Mouse (Mus musculus) splenic B cell, adult 2 months (primary cell): ENCODE measurements around the gene Gm34653.
"Not testable (repeated sequence)": the region's sequence is repeated elsewhere in the genome, so short reads cannot be mapped to it uniquely, and the experiment has no call there.

ENCODE experiments used
- DNase-seq: peaks from one replicate; pipeline ENCODE4 v3.0.0-alpha.2; 2011; ENCODE audit warnings: low read depth, low spot score
- H3K27me3 ChIP-seq: 2 replicates; pipeline ENCODE4 v1.6.1; 2012; ENCODE audit warnings: mild to moderate bottlenecking, low read length, moderate library complexity, mixed read lengths; ENCODE audit not compliant: control insufficient read depth, poor library complexity, insufficient read depth, severe bottlenecking
- H3K36me3 ChIP-seq: 2 replicates; pipeline ENCODE4 v1.6.1; 2012; ENCODE audit warnings: mild to moderate bottlenecking, low read length, moderate library complexity, mixed read lengths; ENCODE audit not compliant: control insufficient read depth, poor library complexity, insufficient read depth, severe bottlenecking

Gene Gm34653

GRCm38 (mm10) chr2:34832766-34833457 lies at the start of gene Gm34653:
Gene Gm34653 (plus strand): TSS chr2:34833007.
- not testable (repeated sequence) for H3K27me3 ChIP-seq, DNase-seq, H3K36me3 ChIP-seq

GRCm38 (mm10) chr2:34783064-34784020 lies 49.5 kb upstream of the Gm34653 start:
- DNase-seq = no peak
- no peaks in the 10 kb centered on the region for H3K27me3 ChIP-seq
- H3K36me3 ChIP-seq = peaks cover 8% of the 10 kb centered on the region

GRCm38 (mm10) chr2:34784085-34784484 lies 48.7 kb upstream of the Gm34653 start:
- Histone ChIP-seq H3K27me3 (no peaks in the 10 kb centered on the region), H3K36me3 (peaks cover 8% of the 10 kb centered on the region)
- peak; percentile 83 for DNase-seq

GRCm38 (mm10) chr2:34790282-34790681 lies 42.5 kb upstream of the Gm34653 start:
- peak; percentile 83 for DNase-seq
- Histone ChIP-seq H3K27me3 (no peaks in the 10 kb centered on the region), H3K36me3 (no peaks in the 10 kb centered on the region; the same call in 1 of the 2 replicates)

- H3K36me3 ChIP-seq, DNase-seq, H3K27me3 ChIP-seq: not testable (repeated sequence)
These were observed 40.3 kb upstream of the Gm34653 start for GRCm38 (mm10) chr2:34792543-34792942.

- Histone ChIP-seq H3K27me3 (no peaks in the 10 kb centered on the region), H3K36me3 (no peaks in the 10 kb centered on the region; the same call in 1 of the 2 replicates)
- DNase-seq = no peak
These were observed 38.3 kb upstream of the Gm34653 start for GRCm38 (mm10) chr2:34794511-34794910.

GRCm38 (mm10) chr2:34795426-34795825 lies 37.4 kb upstream of the Gm34653 start:
- H3K27me3 ChIP-seq = no peaks in the 10 kb centered on the region
- DNase-seq = no peak
- no peaks in the 10 kb centered on the region; the same call in 1 of the 2 replicates for H3K36me3 ChIP-seq

GRCm38 (mm10) chr2:34799357-34800256 lies 33.2 kb upstream of the Gm34653 start, which contains the start of gene Rabepk:
Gene Rabepk (minus strand): TSS chr2:34799912.
- H3K27me3 ChIP-seq = no peaks in the 10 kb centered on the region
- peak; percentile 87 for DNase-seq
- H3K36me3 ChIP-seq = no peaks in the 10 kb centered on the region; the same call in 1 of the 2 replicates

GRCm38 (mm10) chr2:34800371-34800770 lies 32.4 kb upstream of the Gm34653 start:
- Histone ChIP-seq H3K36me3 (peaks cover 3% of the 10 kb centered on the region; the same call in 1 of the 2 replicates), H3K27me3 (no peaks in the 10 kb centered on the region)
- no peak for DNase-seq

- Histone ChIP-seq H3K27me3 (no peaks in the 10 kb centered on the region), H3K36me3 (peaks cover 4% of the 10 kb centered on the region; the same call in 1 of the 2 replicates)
- DNase-seq = peak; percentile 99
These were observed 31.0 kb upstream of the Gm34653 start for GRCm38 (mm10) chr2:34801516-34802482.

GRCm38 (mm10) chr2:34802565-34803245 lies 30.1 kb upstream of the Gm34653 start:
- not testable (repeated sequence) for H3K36me3 ChIP-seq, H3K27me3 ChIP-seq
- peak; percentile 43 for DNase-seq

- Histone ChIP-seq H3K27me3 (no peaks in the 10 kb centered on the region), H3K36me3 (peaks cover 4% of the 10 kb centered on the region; the same call in 1 of the 2 replicates)
- no peak for DNase-seq
These were observed 29.1 kb upstream of the Gm34653 start for GRCm38 (mm10) chr2:34803746-34804145.

- no peak for DNase-seq
- H3K27me3 ChIP-seq = no peaks in the 10 kb centered on the region
- H3K36me3 ChIP-seq = peaks cover 7% of the 10 kb centered on the region; the same call in 1 of the 2 replicates
These were observed 28.6 kb upstream of the Gm34653 start for GRCm38 (mm10) chr2:34804172-34804571.
